Mouse (Mus musculus) liver, embryonic 15.5 days (tissue): ENCODE data around the gene Ccdc84. TPM values are rescaled to one million over a fixed set of nuclear protein-coding genes. Genes with fewer than 3 reads are reported as not detected.
A peak's percentile ranks its signal among the peaks of the same experiment; 100 is the strongest.

Experiments used
- ATAC-seq: fragments of 200-750 bp; cut with Nextera tagmentation; 2 replicates; pipeline ENCODE4 v1.8.0; 2017; ENCODE audit warnings: moderate number of reproducible peaks, mild to moderate bottlenecking, moderate library complexity; ENCODE audit not compliant: insufficient read depth
- H3K27ac ChIP-seq: fragments of 300-500 bp; sonication (generic); replicated peaks from 2 replicates; pipeline ENCODE4 v1.5.1; 2015; ENCODE audit warnings: mild to moderate bottlenecking, inconsistent platforms
- H3K27me3 ChIP-seq: fragments of 300-500 bp; sonication (generic); 2 replicates; pipeline ENCODE4 v1.6.1; 2015; ENCODE audit warnings: mild to moderate bottlenecking, inconsistent platforms
- H3K36me3 ChIP-seq: fragments of 300-500 bp; sonication (generic); replicated peaks from 2 replicates; pipeline ENCODE4 v1.6.1; 2015; ENCODE audit warnings: moderate library complexity, mild to moderate bottlenecking, inconsistent platforms
- H3K4me1 ChIP-seq: fragments of 300-500 bp; sonication (generic); replicated peaks from 2 replicates; pipeline ENCODE4 v1.6.1; 2015; ENCODE audit warnings: inconsistent platforms
- H3K4me2 ChIP-seq: fragments of 300-500 bp; sonication (generic); 2 replicates; pipeline ENCODE4 v1.6.1; 2015; ENCODE audit warnings: moderate library complexity, mild to moderate bottlenecking, inconsistent platforms
- H3K4me3 ChIP-seq: fragments of 300-500 bp; sonication (generic); replicated peaks from 2 replicates; pipeline ENCODE4 v1.5.1; 2015; ENCODE audit warnings: mild to moderate bottlenecking, inconsistent platforms
- H3K9ac ChIP-seq: fragments of 300-500 bp; sonication (generic); 2 replicates; pipeline ENCODE4 v1.6.1; 2015; ENCODE audit warnings: moderate library complexity, mild to moderate bottlenecking, inconsistent platforms
- H3K9me3 ChIP-seq: fragments of 300-500 bp; sonication (generic); replicated peaks from 2 replicates; pipeline ENCODE4 v1.6.1; 2016; ENCODE audit warnings: inconsistent platforms
- WGBS: fragments of 180-500 bp; shearing (Covaris S2); methylation state at CpG from one replicate; pipeline ENCODE4 v1.1.7; 2015; ENCODE audit warnings: mixed read lengths; ENCODE audit not compliant: insufficient replicate concordance; 5-methylcytosine and 5-hydroxymethylcytosine counted together
- polyA plus RNA-seq: library from polyadenylated mRNA; unstranded; fragments of >200 nt; fragmentation: Nextera tagmentation; extraction: Ambion mirVana; gene quantifications from 2 replicates; pipeline ENCODE4 v1.2.1, GENCODE M21; 2015

The Ccdc84 gene
- polyA plus RNA-seq, 1 experiment from 2014 or later, result 13.6 TPM

DNA sequence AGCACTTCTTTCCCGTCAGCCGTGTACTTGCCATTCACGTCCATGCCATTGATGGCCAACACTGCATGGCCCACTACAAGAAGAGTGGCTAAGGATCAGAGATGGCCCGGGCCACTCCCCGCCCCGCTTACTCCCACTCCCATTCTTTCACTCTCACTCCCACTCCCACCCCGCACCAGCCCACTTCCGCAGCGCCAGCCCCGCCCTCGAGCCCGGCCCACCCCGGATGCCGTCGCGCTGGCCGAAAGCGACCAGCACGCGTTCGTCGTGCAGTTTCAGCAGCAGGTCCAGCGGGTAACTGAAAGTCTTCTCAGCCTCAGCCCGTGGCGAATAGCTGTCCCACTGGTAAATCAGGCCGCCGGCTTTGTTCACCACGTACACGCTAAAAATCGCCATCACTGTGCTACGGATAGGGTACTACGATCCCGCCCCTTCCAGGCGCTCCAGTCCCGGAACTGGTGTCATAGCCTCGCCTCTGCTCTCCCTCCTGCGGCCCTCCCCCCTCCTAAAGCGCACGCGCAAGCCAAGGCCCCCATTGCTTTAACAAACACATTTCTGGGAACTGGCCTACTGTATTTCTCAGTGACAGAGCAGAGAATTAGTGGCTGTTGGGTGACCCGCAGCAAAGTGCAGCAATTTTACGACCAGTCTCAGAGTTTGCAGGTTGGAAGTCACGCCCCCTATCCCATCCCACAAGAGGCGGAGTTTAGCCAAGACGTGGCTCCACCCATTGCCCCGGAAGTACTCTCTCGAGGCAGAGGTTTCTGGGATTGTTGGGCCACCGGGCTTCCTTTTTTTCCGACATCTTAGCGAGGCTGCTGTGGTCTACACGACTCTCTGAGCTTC lies 11.2 kb downstream of the Ccdc84 start, which contains the start of the genes Rps25 and Trappc4:
Gene Rps25 (plus strand): TSS at position 234 of the 846 bp plus-strand sequence.
Gene Trappc4 (minus strand): TSS at position 695 of the 846 bp plus-strand sequence.
- peaks cover 65% of the 10 kb centered on the region for H3K36me3 ChIP-seq

DNA sequence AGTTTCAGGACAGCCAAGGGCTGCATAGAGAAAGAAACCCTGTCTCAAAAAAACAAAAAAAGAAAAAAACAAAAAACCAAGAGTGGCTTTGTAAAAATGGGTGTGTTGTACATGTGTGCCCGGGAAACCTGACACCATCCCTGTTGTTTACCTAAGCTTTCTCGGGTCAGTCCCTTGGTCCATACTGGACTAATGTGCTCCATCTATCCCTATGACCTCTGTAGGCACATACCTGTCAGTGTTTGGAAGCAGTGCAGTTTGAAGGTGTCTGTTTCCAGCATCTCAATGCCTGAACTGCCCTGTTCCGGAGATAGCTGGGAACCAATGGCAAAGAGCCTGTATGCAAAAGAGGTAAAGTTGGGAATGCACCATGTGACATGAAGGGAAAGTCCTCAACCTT lies 13.4 kb downstream of the Ccdc84 start:
- Histone ChIP-seq H3K27me3 (no peaks in the 10 kb centered on the region), H3K27ac (no peak overlapping the region), H3K9ac (no peak overlapping the region), H3K9me3 (no peaks in the 10 kb centered on the region), H3K4me3 (no peak overlapping the region), H3K4me1 (peaks cover 48% of the 10 kb centered on the region), H3K36me3 (peaks cover 65% of the 10 kb centered on the region), H3K4me2 (no peak overlapping the region)
- WGBS, result 76% methylated on average over 3 of the region's 3 CpGs
- no peak for ATAC-seq

More for the DNA sequence above, 11.2 kb downstream of the Ccdc84 start, which contains the start of the genes Rps25 and Trappc4:
- Histone ChIP-seq H3K9ac (peak within 1 kb of the TSS; percentile 81), H3K4me3 (peak within 1 kb of the TSS; percentile 73), H3K27me3 (no peaks in the 10 kb centered on the region), H3K4me2 (peak within 1 kb of the TSS; percentile 77), H3K27ac (peak within 1 kb of the TSS; percentile 87), H3K4me1 (peaks cover 49% of the 10 kb centered on the region), H3K9me3 (no peaks in the 10 kb centered on the region)
- under 1% methylated on average over 51 of the region's 51 CpGs for WGBS
- peak; percentile 93 for ATAC-seq

DNA sequence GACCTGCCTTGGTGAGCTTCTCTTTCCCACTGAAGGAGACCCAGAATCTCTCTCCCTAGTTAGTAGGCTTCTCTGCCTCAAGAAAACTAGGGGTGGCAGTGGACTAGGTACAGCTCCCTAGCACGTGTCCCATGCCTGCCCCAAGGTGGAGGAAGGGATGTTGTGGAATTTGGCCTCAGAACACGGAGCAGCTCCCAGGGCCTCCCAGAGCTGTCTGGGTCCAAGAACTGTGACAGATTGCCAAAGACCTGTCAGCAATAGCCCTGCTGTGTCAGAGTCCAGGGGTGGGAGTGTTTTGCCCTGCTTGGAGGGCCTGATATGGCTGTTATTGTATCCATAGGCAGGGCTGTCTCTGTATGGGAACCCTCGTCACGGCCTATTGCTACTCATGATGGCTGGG lies 17.3 kb downstream of the Ccdc84 start:
- Histone ChIP-seq H3K4me3 (no peak overlapping the region), H3K27ac (peak overlapping the region; percentile 66), H3K4me2 (no peak overlapping the region), H3K9ac (no peak overlapping the region), H3K27me3 (no peaks in the 10 kb centered on the region), H3K4me1 (peaks cover 63% of the 10 kb centered on the region), H3K9me3 (no peaks in the 10 kb centered on the region), H3K36me3 (peaks cover 61% of the 10 kb centered on the region)
- no peak for ATAC-seq
- WGBS, result 69% methylated on average over 4 of the region's 4 CpGs

DNA sequence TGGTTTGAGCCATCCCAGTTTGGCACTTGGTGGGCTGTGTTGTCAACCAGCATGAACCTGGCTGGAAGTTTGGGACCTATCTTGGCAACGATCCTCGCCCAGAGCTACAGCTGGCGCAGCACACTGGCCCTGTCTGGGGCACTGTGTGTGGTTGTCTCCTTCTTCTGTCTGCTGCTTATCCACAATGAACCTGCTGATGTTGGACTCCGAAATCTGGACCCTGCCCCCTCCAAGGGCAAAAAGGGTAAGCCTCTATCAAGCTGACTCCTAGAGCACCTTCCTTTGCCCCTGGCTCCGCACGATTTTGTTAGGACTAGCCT lies 18.6 kb downstream of the Ccdc84 start:
- peaks cover 58% of the 10 kb centered on the region for H3K36me3 ChIP-seq
- 79% methylated on average over 6 of the region's 6 CpGs for WGBS
- peak overlapping the region; percentile 99 for H3K4me2 ChIP-seq
- no peak overlapping the region for H3K27ac ChIP-seq
- peak overlapping the region; percentile 89; the same call in 1 of the 2 replicates for H3K4me3 ChIP-seq
- peaks cover 60% of the 10 kb centered on the region for H3K4me1 ChIP-seq
- H3K9me3 ChIP-seq, result no peaks in the 10 kb centered on the region
- no peak for ATAC-seq
- no peak overlapping the region for H3K9ac ChIP-seq
- no peaks in the 10 kb centered on the region for H3K27me3 ChIP-seq

DNA sequence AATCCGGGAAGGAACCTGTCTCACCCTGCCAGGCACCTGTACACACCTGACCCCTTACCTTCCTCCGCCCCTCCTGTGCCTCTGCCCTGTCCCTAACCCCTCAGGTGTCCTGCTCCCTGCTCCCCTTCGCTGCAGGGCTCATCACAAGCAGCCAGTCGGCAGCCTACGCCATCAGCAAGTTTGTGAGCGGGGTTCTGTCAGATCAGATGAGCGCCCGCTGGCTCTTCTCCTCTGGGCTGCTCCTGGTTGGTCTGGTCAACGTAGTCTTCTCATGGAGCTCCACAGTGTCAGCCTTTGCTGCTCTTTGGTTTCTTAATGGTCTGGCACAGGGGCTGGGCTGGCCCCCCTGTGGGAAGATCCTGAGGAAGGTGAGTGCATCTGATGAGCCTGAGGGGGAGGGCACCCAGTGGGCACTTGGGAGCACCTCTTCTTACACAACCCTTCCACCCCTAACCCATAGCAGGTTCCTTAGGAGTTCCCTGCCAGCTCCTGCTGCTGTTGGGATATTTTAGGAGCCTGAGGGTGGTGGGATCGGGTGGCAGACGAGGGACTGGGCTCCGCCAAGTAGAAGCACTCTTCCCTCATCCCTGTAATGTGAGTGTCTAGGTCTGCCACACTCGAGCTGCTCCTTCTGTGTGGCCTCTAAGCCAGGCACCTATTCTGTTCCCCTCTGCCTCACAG lies 19.1 kb downstream of the Ccdc84 start:
- H3K9ac ChIP-seq, result peak overlapping the region; percentile 91

DNA sequence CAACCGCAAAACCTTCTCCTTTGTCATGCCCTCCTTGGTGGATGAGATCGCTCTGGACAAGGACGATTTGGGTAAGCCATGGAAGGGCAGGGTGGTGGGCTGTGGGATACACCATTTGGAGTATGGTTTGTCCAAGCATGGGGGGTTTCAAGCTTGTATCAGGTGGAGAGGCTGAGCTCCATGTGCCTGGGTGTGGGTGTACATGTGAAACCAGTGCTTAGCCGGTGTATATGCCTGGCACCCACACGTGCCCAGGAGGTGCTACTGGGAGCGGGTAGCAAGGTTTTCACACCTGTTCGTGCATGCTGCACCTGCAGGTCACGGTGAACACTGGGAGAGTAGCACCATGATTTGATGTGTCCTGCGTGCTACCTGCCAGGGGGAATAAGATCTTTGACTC lies 19.8 kb downstream of the Ccdc84 start:
- peak overlapping the region; percentile 91 for H3K9ac ChIP-seq
- peak overlapping the region; percentile 89 for H3K4me3 ChIP-seq
- peak overlapping the region; percentile 99 for H3K4me2 ChIP-seq
- H3K27me3 ChIP-seq, result no peaks in the 10 kb centered on the region
- no peaks in the 10 kb centered on the region for H3K9me3 ChIP-seq
- ATAC-seq, result no peak
- H3K27ac ChIP-seq, result peak overlapping the region; percentile 93
- H3K4me1 ChIP-seq, result peaks cover 60% of the 10 kb centered on the region
- peaks cover 46% of the 10 kb centered on the region for H3K36me3 ChIP-seq
- WGBS, result 75% methylated on average over 9 of the region's 9 CpGs

More for the DNA sequence above, 19.1 kb downstream of the Ccdc84 start:
- no peak for ATAC-seq
- 0 out of 2 replicates have a peak overlapping the region, but pooled peaks have one; percentile 93 for H3K27ac ChIP-seq
- peaks cover 53% of the 10 kb centered on the region for H3K36me3 ChIP-seq
- no peaks in the 10 kb centered on the region for H3K9me3 ChIP-seq
- H3K27me3 ChIP-seq, result no peaks in the 10 kb centered on the region
- peak overlapping the region; percentile 99 for H3K4me2 ChIP-seq
- 84% methylated on average over 13 of the region's 13 CpGs for WGBS
- H3K4me3 ChIP-seq, result peak overlapping the region; percentile 89
- H3K4me1 ChIP-seq, result peaks cover 60% of the 10 kb centered on the region

DNA sequence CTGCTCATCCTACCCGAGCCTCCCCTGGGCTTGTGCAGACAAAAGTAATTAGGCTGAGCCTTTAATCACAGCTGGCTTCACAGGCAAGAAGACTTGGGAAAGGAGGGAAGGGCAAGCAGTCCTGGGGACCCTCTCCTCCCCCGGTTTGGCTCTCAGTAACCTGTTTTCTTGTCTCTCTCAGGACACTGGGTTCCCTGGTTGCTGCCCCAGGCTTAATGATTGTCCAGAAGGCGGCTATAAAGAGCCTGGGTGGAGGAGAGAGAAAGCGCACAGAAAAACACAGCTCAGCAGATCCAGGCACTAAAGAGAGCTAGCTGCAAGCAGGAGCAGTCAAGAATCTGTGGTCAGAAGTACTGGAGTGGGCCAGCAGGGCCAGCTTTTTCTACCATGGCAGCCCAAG lies 20.3 kb downstream of the Ccdc84 start:
- no peak for ATAC-seq
- Histone ChIP-seq H3K4me3 (peak overlapping the region; percentile 89), H3K4me2 (peak overlapping the region; percentile 99), H3K9ac (peak overlapping the region; percentile 91), H3K36me3 (peaks cover 42% of the 10 kb centered on the region), H3K27me3 (no peaks in the 10 kb centered on the region), H3K4me1 (peaks cover 60% of the 10 kb centered on the region), H3K27ac (peak overlapping the region; percentile 93), H3K9me3 (no peaks in the 10 kb centered on the region)
- WGBS, result 33% methylated on average over 4 of the region's 4 CpGs

DNA sequence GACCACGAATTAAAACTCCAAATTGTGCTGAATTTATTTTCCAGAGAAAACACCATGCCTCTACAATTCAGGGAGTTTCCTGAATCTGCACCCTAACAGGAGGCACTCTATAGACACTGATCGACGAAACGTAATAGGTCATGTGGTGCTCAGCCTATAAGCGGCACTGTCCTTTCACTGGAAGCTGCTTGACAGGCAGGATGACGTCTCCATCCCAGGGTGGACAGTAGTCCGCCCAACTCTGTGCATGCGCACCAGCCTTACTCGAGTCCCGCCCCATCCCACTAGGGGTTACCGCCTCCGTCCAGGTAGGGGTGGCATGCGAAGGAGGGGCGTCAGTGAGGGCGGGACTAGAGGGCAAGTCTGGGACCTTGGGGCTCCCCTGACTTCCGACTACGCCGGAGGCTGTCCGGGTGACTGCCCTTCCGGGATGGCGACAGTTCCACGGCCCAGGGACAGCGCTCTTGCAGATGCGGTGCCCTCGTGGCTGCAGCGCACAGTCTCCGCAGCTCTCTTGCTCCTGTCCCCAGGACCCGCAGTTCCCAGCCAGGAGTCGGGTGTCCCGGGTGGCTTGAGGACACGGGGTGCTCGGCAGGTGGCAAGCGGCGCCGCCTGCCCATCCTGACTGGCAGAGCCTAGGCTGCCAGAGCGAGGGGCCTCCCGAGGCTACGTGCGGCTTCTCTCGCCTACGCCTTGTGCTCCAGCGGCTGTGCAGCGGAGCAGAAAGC lies 21.5 kb downstream of the Ccdc84 start, which contains the start of gene Slc37a4:
Gene Slc37a4 (plus strand): TSS at position 169 of the 728 bp plus-strand sequence.
- Histone ChIP-seq H3K36me3 (peaks cover 38% of the 10 kb centered on the region), H3K4me2 (peak within 1 kb of the TSS; percentile 99), H3K27ac (peak within 1 kb of the TSS; percentile 93), H3K4me3 (peak within 1 kb of the TSS; percentile 89), H3K27me3 (no peaks in the 10 kb centered on the region), H3K9ac (peak within 1 kb of the TSS; percentile 91), H3K4me1 (peaks cover 59% of the 10 kb centered on the region), H3K9me3 (no peaks in the 10 kb centered on the region)
- ATAC-seq, result peak; percentile 98
- WGBS, result under 1% methylated on average over 43 of the region's 43 CpGs

DNA sequence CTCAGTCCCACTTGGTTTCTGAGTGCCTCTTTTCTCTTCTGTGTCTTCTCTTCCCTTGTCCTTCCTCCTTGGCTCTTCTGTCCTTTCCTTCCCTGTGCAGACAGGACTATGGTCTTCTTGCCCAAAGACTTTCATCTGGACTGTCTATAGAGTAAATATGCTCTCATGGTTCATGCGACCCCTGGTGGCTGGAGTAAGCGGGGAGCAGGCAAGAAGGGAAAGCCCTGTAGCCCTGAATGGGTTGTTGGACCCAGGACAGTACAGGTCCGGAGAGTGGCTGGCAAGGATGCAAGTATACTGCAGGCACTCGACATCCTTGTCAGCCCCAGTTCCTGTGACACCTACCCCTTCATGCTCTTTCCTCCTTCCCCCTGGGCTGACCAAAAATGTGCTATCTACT lies 26.9 kb downstream of the Ccdc84 start:
- H3K4me1 ChIP-seq, result peaks cover 7% of the 10 kb centered on the region
- H3K9ac ChIP-seq, result no peak overlapping the region
- H3K36me3 ChIP-seq, result peaks cover 59% of the 10 kb centered on the region
- ATAC-seq, result 0 out of 2 replicates have a peak, but pooled peaks have one; percentile 16
- WGBS, result 28% methylated on average over 4 of the region's 4 CpGs
- no peak overlapping the region for H3K27ac ChIP-seq
- H3K27me3 ChIP-seq, result no peaks in the 10 kb centered on the region
- no peak overlapping the region for H3K4me3 ChIP-seq
- H3K9me3 ChIP-seq, result no peaks in the 10 kb centered on the region
- H3K4me2 ChIP-seq, result no peak overlapping the region

DNA sequence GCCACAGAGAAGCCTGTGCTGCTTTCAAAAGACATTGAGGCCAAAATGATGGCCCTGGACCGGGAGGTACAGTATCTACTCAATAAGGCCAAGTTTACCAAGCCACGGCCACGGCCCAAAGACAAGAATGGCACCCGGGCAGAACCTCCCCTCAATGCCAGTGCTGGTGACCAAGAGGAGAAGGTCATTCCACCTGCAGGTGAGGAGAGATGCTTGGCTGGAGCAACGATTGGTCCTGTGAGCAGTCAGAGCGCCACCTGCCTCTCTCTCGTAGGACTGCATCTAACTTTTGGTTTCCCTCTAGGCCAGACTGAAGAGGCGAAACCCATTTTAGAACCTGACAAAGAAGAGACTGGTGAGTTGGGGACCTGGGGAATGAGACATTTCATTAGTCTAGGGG lies 29.1 kb downstream of the Ccdc84 start:
- no peaks in the 10 kb centered on the region for H3K27me3 ChIP-seq
- peaks cover 81% of the 10 kb centered on the region for H3K36me3 ChIP-seq
- WGBS, result 50% methylated on average over 8 of the region's 8 CpGs
- no peaks in the 10 kb centered on the region for H3K9me3 ChIP-seq
- no peak for ATAC-seq
- H3K27ac ChIP-seq, result no peak overlapping the region
- H3K4me1 ChIP-seq, result no peaks in the 10 kb centered on the region
- no peak overlapping the region for H3K4me3 ChIP-seq
- no peak overlapping the region for H3K9ac ChIP-seq
- H3K4me2 ChIP-seq, result no peak overlapping the region
